Mouse (Mus musculus) bone marrow, adult 2 months (tissue): Measurements from ENCODE around the gene Psat1.

Experiments used
- CTCF ChIP-seq: fragments of 200-500 bp; IDR thresholded peaks from 2 replicates; pipeline ENCODE4 v1.5.1; 2011; ENCODE audit warnings: low read length, control low read depth; ENCODE audit not compliant: control insufficient read depth, insufficient read depth
- POLR2A ChIP-seq: fragments of 200-500 bp; IDR thresholded peaks from 2 replicates; pipeline ENCODE4 v1.6.1; 2011; ENCODE audit warnings: low read depth, mild to moderate bottlenecking, control low read depth, low read length, borderline replicate concordance; ENCODE audit not compliant: control insufficient read depth

GRCm38 (mm10) chr19:15895681-15896080, 51.5 kb downstream of the Psat1 start:
- no peak for TF ChIP-seq POLR2A
- no peak for TF ChIP-seq CTCF
